Mouse (Mus musculus) MEL (cell line): ENCODE measurements at regions not wholly inside any gene's neighbourhood (a gene's known extent, or its start where the extent isn't known, plus 50 kb on each side); places are given as distances from the start of the nearest gene placed in this dataset.

Source experiments
- DNase-seq: peaks from one replicate; pipeline ENCODE4 v3.0.0; 2011; ENCODE audit warnings: low read depth, low spot score
- H3K27ac ChIP-seq: 2 replicates; pipeline ENCODE4 v1.5.1; 2012; ENCODE audit warnings: low read depth, mild to moderate bottlenecking, control low read depth, low read length, moderate library complexity; ENCODE audit not compliant: control insufficient read depth
- H3K27me3 ChIP-seq, 2 experiments: fragments of 150-350 bp in 1 of 2; sonication (generic) in 1 of 2; 2 replicates each; pipeline ENCODE4 v1.6.1; 2012; ENCODE audit warnings: low read length in 2 of 2, mild to moderate bottlenecking in 2 of 2, improper control_type of control experiment in 1 of 2, moderate library complexity in 1 of 2; ENCODE audit not compliant: insufficient read depth in 2 of 2, control insufficient read depth in 1 of 2
- H3K36me3 ChIP-seq, 2 experiments: 2 replicates each; pipeline ENCODE4 v1.6.1; 2012 to 2014; ENCODE audit warnings: low read length in 2 of 2, improper control_type of control experiment in 1 of 2, inconsistent platforms in 1 of 2, mild to moderate bottlenecking in 1 of 2; ENCODE audit not compliant: insufficient read depth in 2 of 2, control insufficient read depth in 1 of 2
- H3K4me1 ChIP-seq, 2 experiments: fragments of 150-350 bp in 1 of 2; sonication (generic) in 1 of 2; 2 replicates each; pipeline ENCODE4 v1.6.1; 2012; ENCODE audit warnings: low read length in 2 of 2, improper control_type of control experiment in 1 of 2, mild to moderate bottlenecking in 1 of 2; ENCODE audit not compliant: insufficient read depth in 2 of 2, control insufficient read depth in 1 of 2
- H3K4me3 ChIP-seq, 2 experiments: fragments of 150-350 bp in 1 of 2; sonication (generic) in 1 of 2; 2 replicates each; pipeline ENCODE4 v1.5.1; 2012; ENCODE audit warnings: low read depth in 2 of 2, low read length in 2 of 2, mild to moderate bottlenecking in 2 of 2, moderate library complexity in 2 of 2, control low read depth in 1 of 2, improper control_type of control experiment in 1 of 2; ENCODE audit not compliant: control insufficient read depth in 1 of 2, insufficient read depth in 1 of 2
- H3K79me2 ChIP-seq: 2 replicates; pipeline ENCODE4 v1.6.1; 2012; ENCODE audit warnings: mild to moderate bottlenecking, low read length, moderate library complexity; ENCODE audit not compliant: control insufficient read depth, poor library complexity, insufficient read depth
- H3K9ac ChIP-seq: 2 replicates; pipeline ENCODE4 v1.6.1; 2012; ENCODE audit warnings: low read depth, mild to moderate bottlenecking, control low read depth, low read length, moderate library complexity; ENCODE audit not compliant: control insufficient read depth, poor library complexity, severe bottlenecking
- H3K9me3 ChIP-seq: fragments of 150-350 bp; sonication (generic); replicated peaks from 2 replicates; pipeline ENCODE4 v1.6.1; 2012; ENCODE audit warnings: mild to moderate bottlenecking, low read length, improper control_type of control experiment, moderate library complexity; ENCODE audit not compliant: insufficient read depth
- CHD1 ChIP-seq: IDR thresholded peaks from 2 replicates; pipeline ENCODE4 v1.6.1; 2012; ENCODE audit warnings: low read depth, mild to moderate bottlenecking, inconsistent platforms, low read length, improper control_type of control experiment
- CHD2 ChIP-seq: IDR thresholded peaks from 2 replicates; pipeline ENCODE4 v1.6.1; 2011; ENCODE audit warnings: low read length, improper control_type of control experiment
- E2F4 ChIP-seq: IDR thresholded peaks from 2 replicates; pipeline ENCODE4 v1.6.1; 2011; ENCODE audit warnings: low read depth, low read length, improper control_type of control experiment, borderline replicate concordance
- ELF1 ChIP-seq: IDR thresholded peaks from 2 replicates; pipeline ENCODE4 v1.6.1; 2014; ENCODE audit warnings: low read depth, mild to moderate bottlenecking, inconsistent platforms, low read length, improper control_type of control experiment, moderate library complexity
- EP300 ChIP-seq, 2 experiments: IDR thresholded peaks; 2 replicates each; pipeline ENCODE4 v1.6.1; 2011; ENCODE audit warnings: improper control_type of control experiment in 2 of 2, low read length in 2 of 2, low read depth in 1 of 2, mild to moderate bottlenecking in 1 of 2
- ETS1 ChIP-seq: IDR thresholded peaks from 2 replicates; pipeline ENCODE4 v1.6.1; 2012; ENCODE audit warnings: low read depth, mild to moderate bottlenecking, inconsistent platforms, low read length, improper control_type of control experiment, moderate library complexity
- GABPA ChIP-seq: IDR thresholded peaks from 2 replicates; pipeline ENCODE4 v1.6.1; 2012; ENCODE audit warnings: low read depth, mild to moderate bottlenecking, inconsistent platforms, low read length, improper control_type of control experiment, moderate library complexity
- GATA1 ChIP-seq: IDR thresholded peaks from 2 replicates; pipeline ENCODE4 v1.6.1; 2011; ENCODE audit warnings: low read depth, low read length, improper control_type of control experiment
- HCFC1 ChIP-seq: IDR thresholded peaks from 2 replicates; pipeline ENCODE4 v1.6.1; 2012; ENCODE audit warnings: low read depth, mild to moderate bottlenecking, inconsistent platforms, low read length, improper control_type of control experiment, moderate library complexity
- JUND ChIP-seq: IDR thresholded peaks from 2 replicates; pipeline ENCODE4 v1.6.1; 2011; ENCODE audit warnings: low read depth, mild to moderate bottlenecking, improper control_type of control experiment, low read length
- KAT2A ChIP-seq: conservative IDR thresholded peaks from 2 replicates; pipeline ENCODE4 v1.6.1; 2012; ENCODE audit warnings: low read depth, low read length, improper control_type of control experiment, inconsistent platforms
- MAFK ChIP-seq: IDR thresholded peaks from 2 replicates; pipeline ENCODE4 v1.6.1; 2011; ENCODE audit warnings: low read depth, mild to moderate bottlenecking, low read length, improper control_type of control experiment, borderline replicate concordance
- MAX ChIP-seq: IDR thresholded peaks from 2 replicates; pipeline ENCODE4 v1.6.1; 2011; ENCODE audit warnings: low read length, improper control_type of control experiment
- POLR2A ChIP-seq, 2 experiments: IDR thresholded peaks; 2 replicates each; pipeline ENCODE4 v1.6.1; 2011 to 2012; ENCODE audit warnings: low read length in 2 of 2, mild to moderate bottlenecking in 2 of 2, control low read depth in 1 of 2, improper control_type of control experiment in 1 of 2, low read depth in 1 of 2, moderate library complexity in 1 of 2; ENCODE audit not compliant: control insufficient read depth in 1 of 2, insufficient read depth in 1 of 2, poor library complexity in 1 of 2
- POLR2AphosphoS2 ChIP-seq: IDR thresholded peaks from 2 replicates; pipeline ENCODE4 v1.6.1; 2011; ENCODE audit warnings: low read length, improper control_type of control experiment
- RAD21 ChIP-seq: IDR thresholded peaks from 2 replicates; pipeline ENCODE4 v1.6.1; 2011; ENCODE audit warnings: mild to moderate bottlenecking, low read depth, low read length, improper control_type of control experiment
- RCOR1 ChIP-seq: IDR thresholded peaks from 2 replicates; pipeline ENCODE4 v1.6.1; 2012; ENCODE audit warnings: low read depth, mild to moderate bottlenecking, inconsistent platforms, low read length, improper control_type of control experiment
- SIN3A ChIP-seq: IDR thresholded peaks from 2 replicates; pipeline ENCODE4 v1.6.1; 2012; ENCODE audit warnings: low read length, improper control_type of control experiment, inconsistent platforms
- SMC3 ChIP-seq: IDR thresholded peaks from 2 replicates; pipeline ENCODE4 v1.6.1; 2011; ENCODE audit warnings: low read depth, low read length, improper control_type of control experiment
- TAL1 ChIP-seq: IDR thresholded peaks from 2 replicates; pipeline ENCODE4 v1.6.1; 2012; ENCODE audit warnings: mild to moderate bottlenecking, inconsistent platforms, low read length, moderate library complexity, mixed read lengths
- TCF12 ChIP-seq: IDR thresholded peaks from 2 replicates; pipeline ENCODE4 v1.6.1; 2014; ENCODE audit warnings: low read depth, mild to moderate bottlenecking, inconsistent platforms, low read length, improper control_type of control experiment, moderate library complexity
- UBTF ChIP-seq: IDR thresholded peaks from 2 replicates; pipeline ENCODE4 v1.6.1; 2012; ENCODE audit warnings: low read depth, mild to moderate bottlenecking, inconsistent platforms, low read length, improper control_type of control experiment, moderate library complexity, borderline replicate concordance; ENCODE audit not compliant: insufficient read depth
- USF1 ChIP-seq: IDR thresholded peaks from 2 replicates; pipeline ENCODE4 v1.6.1; 2014; ENCODE audit warnings: low read depth, mild to moderate bottlenecking, inconsistent platforms, low read length, improper control_type of control experiment, moderate library complexity
- USF2 ChIP-seq, 2 experiments: IDR thresholded peaks; 2 replicates each; pipeline ENCODE4 v1.6.1; 2011 to 2012; ENCODE audit warnings: improper control_type of control experiment in 2 of 2, low read length in 2 of 2, borderline replicate concordance in 1 of 2, inconsistent platforms in 1 of 2, low read depth in 1 of 2, mild to moderate bottlenecking in 1 of 2; ENCODE audit not compliant: insufficient read depth in 1 of 2
- ZC3H11A ChIP-seq: IDR thresholded peaks from 2 replicates; pipeline ENCODE4 v1.6.1; 2012; ENCODE audit warnings: low read depth, mild to moderate bottlenecking, inconsistent platforms, low read length, improper control_type of control experiment
- ZKSCAN1 ChIP-seq: IDR thresholded peaks from 2 replicates; pipeline ENCODE4 v1.6.1; 2012; ENCODE audit warnings: low read depth, mild to moderate bottlenecking, inconsistent platforms, low read length, improper control_type of control experiment, moderate library complexity
- ZNF384 ChIP-seq: IDR thresholded peaks from 2 replicates; pipeline ENCODE4 v1.6.1; 2012; ENCODE audit warnings: low read depth, mild to moderate bottlenecking, inconsistent platforms, low read length, improper control_type of control experiment

DNA sequence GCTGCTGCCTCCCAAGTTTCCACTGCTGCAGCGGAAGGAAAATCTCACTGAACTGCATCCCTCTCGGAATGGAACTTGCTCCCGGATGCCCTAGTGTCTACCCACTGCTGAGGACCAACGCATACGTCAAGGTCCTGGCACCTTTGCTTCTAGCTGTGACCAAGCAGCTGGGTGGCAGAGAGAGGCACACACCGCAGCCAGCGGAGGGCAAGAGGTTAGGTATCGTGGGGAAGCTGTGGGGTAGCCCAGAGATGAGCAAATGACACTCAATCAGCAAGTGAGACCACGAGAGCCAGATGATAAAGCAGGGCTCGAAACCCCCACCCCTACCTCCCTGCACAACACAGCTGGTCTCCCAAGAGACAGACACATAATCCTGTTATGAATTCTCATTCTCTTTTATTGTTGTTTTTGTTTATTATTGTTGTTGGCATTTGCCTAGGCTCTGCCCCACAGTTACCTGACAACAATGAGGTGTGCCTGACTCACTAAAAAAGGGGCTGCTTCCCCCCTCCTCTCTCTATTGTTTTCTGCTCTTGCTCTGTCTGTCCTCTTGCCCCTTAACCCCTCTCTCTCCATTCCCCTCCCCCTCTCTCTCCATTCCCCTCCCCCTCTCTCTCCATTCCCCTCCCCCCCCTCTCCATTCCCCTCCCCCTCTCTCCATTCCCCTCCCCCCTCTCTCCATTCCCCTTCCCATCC lies 112.0 kb upstream of the Spred2 start:
- Histone ChIP-seq H3K9ac (no peak overlapping the region), H3K9me3 (no peaks in the 10 kb centered on the region), H3K36me3 (no peaks in the 10 kb centered on the region; a peak in 1 of 4 replicates), H3K27me3 (peaks cover 0 to 3% of the 10 kb centered on the region in 2 experiments; a peak in 2 of 4 replicates), H3K79me2 (no peaks in the 10 kb centered on the region), H3K4me1 (no peaks in the 10 kb centered on the region), H3K4me3 (no peak overlapping the region), H3K27ac (no peak overlapping the region)
- DNase-seq: no peak
- TF ChIP-seq ETS1 (no peak), TAL1 (no peak), E2F4 (no peak), RCOR1 (no peak), ZNF384 (no peak), GATA1 (no peak), CHD1 (no peak)

GRCm38 (mm10) chr11:19813549-19813948 lies 110.6 kb upstream of the Spred2 start:
- H3K9ac ChIP-seq: no peak overlapping the region
- H3K27ac ChIP-seq: no peak overlapping the region

GRCm38 (mm10) chr11:19822991-19823390 lies 101.2 kb upstream of the Spred2 start:
- no peaks in the 10 kb centered on the region for H3K27me3 ChIP-seq
- H3K9ac ChIP-seq: no peak overlapping the region
- peaks cover 0 to 3% of the 10 kb centered on the region in 2 experiments; a peak in 1 of 4 replicates for H3K4me1 ChIP-seq
- no peaks in the 10 kb centered on the region for H3K9me3 ChIP-seq
- no peaks in the 10 kb centered on the region for H3K36me3 ChIP-seq
- no peak overlapping the region for H3K27ac ChIP-seq
- no peak for TF ChIP-seq USF1
- no peak for TF ChIP-seq ELF1
- TF ChIP-seq CHD2: no peak
- no peak for TF ChIP-seq HCFC1
- TF ChIP-seq KAT2A: no peak
- TF ChIP-seq ETS1: no peak
- no peak for TF ChIP-seq RAD21
- TF ChIP-seq UBTF: no peak
- no peak for TF ChIP-seq MAFK
- TF ChIP-seq ZKSCAN1: no peak
- TF ChIP-seq POLR2AphosphoS2: no peak
- no peak for TF ChIP-seq TCF12
- no peak for TF ChIP-seq SIN3A
- TF ChIP-seq USF2 (IDR thresholded peaks at IDR 0.05; ENCODE audit: borderline replicate concordance in 1 of 2, insufficient read depth in 1 of 2, low read depth in 1 of 2, low read length in 2 of 2): no peak
- no peak for TF ChIP-seq RCOR1
- TF ChIP-seq POLR2A (IDR thresholded peaks at IDR 0.05; ENCODE audit: control insufficient read depth in 1 of 2, insufficient read depth in 1 of 2, low read depth in 1 of 2, low read length in 2 of 2, poor library complexity in 1 of 2): no peak
- TF ChIP-seq SMC3: no peak
- TF ChIP-seq MAX: no peak
- no peak for TF ChIP-seq GABPA
- TF ChIP-seq, all 39 proteins: peak for 0
- no peaks in the 10 kb centered on the region for H3K79me2 ChIP-seq
- no peak for DNase-seq
- H3K4me3 ChIP-seq: 0 out of 4 replicates have a peak overlapping the region, but pooled peaks of 1 of the 2 experiments have one; percentile 2

More at GRCm38 (mm10) chr11:19813549-19813948, 110.6 kb upstream of the Spred2 start:
- no peaks in the 10 kb centered on the region for H3K9me3 ChIP-seq
- DNase-seq: no peak
- no peaks in the 10 kb centered on the region for H3K79me2 ChIP-seq
- no peaks in the 10 kb centered on the region; a peak in 1 of 4 replicates for H3K36me3 ChIP-seq
- no peaks in the 10 kb centered on the region for H3K4me1 ChIP-seq
- H3K27me3 ChIP-seq: peaks cover 0 to 3% of the 10 kb centered on the region in 2 experiments; a peak in 2 of 4 replicates
- H3K4me3 ChIP-seq: no peak overlapping the region
- TF ChIP-seq JUND (no peak), ZNF384 (no peak), EP300 (IDR thresholded peaks at IDR 0.05; ENCODE audit: low read depth in 1 of 2, low read length in 2 of 2) (no peak), ZC3H11A (no peak)
- TF ChIP-seq, all 39 proteins: peak for 0
